Mouse (Mus musculus): Measurements from ENCODE around the gene Edaradd.

Gene Edaradd

DNA sequence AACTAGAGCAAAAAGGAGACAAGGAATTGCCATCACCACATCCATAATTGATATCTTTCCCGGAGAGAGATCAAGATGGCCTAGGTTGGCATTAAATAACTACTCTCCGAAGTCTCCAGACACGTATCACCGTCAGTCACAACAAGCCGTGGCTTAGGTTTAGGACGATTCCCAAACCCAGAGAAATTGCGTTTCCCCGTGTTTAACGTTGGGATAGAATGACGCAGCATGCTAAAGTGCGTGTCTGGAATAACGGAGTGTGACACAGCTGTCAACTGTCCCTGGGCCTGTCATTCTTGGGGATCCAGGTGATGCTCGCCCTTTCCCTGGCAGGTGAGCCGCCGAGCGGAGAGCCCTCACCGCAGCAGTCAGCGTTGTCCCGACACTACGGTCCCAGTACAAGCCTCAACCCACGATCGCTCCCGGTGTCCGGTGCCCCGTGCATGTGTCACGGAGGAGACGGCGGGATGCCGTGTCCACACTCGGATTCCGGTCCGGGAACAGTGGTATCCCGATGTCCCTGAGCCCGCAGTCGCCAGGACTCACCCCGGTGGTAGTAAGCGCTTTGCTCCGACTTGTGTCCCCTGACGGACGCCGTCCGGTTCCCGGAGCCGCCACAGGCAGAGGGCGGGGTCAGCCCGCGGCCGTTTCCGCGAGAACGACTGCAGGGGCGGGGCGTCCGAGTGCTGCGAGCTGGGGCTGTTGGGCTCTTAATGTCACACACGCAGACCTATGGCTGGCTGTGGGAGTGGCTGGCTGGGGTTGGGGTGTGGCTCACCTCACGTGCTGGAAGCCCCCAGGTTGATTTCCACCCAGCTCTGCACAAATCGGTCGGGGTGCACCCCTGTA is 59.1 kb downstream of the Edaradd start:
- DNase-seq (ENCODE audit: low spot score), result peak; percentile 73

DNA sequence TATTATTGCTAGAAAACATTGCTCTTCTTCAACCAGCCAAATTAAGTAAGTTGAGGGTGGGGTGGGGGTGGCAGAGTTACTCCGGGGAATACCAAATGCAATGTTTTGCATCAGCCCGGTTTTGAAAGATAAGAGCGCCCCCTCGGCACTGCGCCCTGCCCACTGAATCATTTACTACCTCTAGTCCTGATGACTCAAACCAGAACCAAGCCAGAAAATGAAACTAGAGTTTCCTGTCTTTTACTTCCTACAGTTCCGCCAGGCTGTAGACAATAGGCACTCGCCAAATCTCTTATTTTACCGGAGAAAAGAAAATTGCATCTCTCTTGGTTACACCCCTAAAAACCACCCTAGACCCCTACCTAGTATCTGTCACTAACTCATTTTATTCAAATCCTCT is 59.8 kb downstream of the Edaradd start:
- DNase-seq (ENCODE audit: low spot score), result peak; percentile 34

DNA sequence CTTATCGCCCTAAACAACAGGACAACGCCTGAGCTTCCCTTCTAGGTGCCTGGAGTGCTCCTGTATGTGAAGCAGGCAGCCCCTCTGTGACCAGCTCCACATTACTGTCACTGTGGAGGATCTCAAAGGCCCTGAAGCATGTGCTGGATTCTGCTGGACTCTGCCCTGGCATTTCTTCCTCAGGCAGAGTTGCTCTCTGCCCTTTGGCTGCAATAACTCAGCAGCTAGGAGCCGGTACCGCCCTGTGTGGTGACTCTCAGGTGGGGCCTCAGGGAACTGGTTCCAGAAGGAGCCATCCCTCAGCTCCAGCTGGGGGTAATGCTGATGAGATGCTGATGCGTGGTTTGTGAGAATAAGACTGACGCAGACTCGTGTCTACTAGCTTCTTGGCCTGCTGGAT is 63.5 kb downstream of the Edaradd start:
- no peak for DNase-seq (ENCODE audit: low spot score)

DNA sequence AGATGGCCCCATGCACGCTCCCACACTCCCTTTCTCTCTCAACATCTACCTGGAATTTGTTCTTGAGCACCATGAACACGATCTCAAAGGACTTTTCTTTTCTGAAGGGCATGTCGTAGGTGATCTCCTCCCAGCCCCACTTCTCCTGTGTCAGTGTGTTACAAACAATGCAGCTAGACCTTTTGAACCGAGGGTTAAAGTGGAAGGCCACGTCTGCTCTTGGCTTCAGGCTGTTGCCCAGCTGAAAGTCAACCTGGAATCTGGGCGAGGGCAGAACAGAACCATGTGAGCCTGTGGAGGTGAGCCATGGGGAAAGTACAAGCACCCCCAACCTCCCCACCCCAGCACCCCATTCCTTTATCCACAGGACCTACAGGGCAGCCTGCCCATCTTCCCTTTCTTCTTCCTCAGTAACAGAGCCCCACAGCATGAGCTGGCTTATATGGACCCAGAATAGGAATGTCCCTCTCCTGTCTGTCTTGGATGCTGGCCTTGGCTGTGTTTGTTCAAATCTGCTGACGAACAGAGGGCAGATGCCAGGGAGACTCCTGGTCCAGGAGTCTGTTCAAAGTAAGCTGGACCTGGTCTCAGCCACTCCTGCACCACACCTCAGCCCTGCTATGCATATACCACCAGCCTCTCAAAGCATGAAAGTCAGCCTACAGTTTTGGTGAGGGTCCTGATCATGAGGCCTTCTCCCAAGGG is 65.4 kb downstream of the Edaradd start:
- no peak for DNase-seq (ENCODE audit: low spot score)

DNA sequence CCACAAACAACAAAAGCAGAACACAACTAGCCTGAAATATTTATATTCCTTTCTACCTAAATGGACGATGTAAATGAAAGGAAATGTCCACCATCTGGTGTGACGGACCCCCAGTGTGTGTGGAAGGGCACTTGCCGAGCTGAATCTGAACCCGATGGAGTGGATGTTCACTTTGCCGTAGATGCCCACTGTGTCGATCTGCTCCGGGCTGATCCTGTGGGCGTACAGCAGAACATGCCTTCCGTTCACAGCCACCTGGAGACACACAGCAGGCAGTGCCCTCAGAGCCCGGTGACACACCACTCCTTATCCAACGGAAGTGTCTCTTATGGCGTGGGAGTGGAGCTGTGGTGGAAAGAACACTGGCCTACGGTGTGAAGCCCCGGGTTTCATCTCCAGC is 67.1 kb downstream of the Edaradd start:
- no peak for DNase-seq (ENCODE audit: low spot score)

DNA sequence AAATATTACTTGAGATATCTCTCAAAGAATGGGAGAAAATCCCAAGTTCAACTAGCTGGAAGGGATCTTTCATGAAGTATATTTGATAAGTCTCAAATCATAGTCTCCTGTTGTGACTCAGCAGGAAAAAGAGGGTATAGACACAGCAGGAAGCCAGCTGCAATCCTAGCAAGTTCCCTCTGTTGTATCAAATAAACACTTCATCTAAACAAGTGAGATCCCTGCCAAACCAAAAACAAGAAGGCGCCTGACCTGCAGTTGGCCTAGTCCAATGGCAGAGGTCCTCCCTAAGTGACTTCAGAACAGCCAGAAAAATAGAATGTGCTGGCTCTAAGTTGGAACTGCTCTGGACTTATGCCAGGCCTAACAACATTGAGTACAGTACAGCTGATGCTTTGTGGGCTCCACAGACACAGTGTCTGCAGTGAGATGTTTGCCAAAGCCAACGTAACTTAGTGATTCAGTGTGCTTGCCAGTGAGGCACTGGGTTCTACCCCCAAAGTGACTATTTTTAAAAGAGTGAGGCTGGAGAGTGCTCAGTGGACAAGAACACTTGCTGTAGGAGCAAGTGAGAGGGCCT is 78.1 kb downstream of the Edaradd start:
- DNase-seq (ENCODE audit: low spot score), result peak; percentile 21

DNA sequence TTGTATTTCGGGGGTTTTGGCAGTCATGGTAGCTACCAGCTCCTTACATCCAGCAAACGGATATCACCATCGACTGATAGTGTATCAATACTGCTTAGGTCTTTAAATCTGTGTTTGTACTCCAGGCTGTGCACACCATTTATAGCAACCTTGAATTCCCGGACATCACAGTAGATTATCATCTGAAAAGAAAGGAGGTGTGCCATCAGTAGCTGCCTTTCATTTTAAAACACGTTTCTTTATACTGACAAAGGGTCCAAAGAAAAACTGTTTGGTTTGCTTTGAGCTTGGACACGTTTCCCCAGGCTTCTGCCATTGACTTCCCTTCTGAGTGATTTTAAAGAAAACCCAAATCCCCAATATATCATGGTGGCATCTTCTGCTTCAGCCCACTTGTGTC is 79.4 kb downstream of the Edaradd start:
- DNase-seq (ENCODE audit: low spot score), result no peak

DNA sequence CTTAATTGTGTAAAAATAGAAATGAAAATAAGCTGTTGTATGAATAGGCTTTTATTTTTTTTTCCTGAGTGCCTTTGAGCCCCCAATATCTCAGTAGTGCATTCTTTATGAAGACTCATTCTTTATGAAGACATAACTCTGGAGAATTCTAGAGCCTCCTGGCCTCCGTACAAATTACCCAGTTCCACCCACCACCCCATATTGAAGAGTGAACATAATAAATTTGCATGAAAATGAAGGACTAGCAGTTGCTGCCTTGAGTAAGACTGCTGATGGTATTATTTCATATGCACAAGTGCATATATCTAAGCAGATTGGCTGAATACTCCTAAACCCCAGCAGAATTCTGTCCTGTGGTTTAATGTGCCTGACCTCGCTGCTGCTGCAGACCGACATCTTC is 80.7 kb downstream of the Edaradd start:
- DNase-seq (ENCODE audit: low spot score), result no peak

DNA sequence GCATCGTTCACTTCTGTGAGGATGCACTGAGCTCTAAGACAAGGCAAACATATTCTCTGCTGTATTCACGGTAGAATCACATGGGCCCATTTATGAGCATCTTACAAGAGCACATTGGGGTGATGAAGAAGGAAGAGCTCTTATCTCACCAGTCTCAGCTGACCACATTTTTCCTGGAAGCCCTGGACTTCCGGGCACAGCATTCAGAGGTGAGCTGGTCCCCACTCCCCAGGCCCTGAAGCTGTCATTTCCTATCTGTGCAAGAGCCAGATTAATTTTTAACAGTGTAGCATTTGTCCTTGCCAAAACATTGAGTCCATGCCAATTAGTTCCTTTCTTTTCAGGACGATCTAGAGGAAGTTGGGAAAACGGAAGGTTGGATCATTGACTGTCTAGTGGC is 86.4 kb downstream of the Edaradd start:
- DNase-seq (ENCODE audit: low spot score), result no peak

DNA sequence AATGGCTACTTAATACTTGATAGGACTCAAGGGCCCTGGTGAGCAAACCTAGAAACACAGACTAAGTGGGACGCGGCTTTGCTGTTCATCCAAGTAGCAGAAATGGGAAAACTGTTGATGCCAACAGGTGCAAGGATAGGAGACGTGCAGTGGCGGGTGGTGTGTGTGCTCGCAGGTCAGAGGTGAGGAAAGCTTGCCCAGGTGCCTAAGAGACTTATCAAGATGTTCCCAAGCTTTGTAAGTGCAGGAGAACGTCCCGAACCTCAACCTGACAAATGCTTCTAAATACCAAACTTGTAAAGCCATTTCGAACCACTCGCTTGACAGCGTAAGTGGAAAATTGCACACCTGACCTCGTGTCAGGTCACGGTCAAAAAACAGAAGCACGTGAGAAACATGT is 91.7 kb downstream of the Edaradd start:
- DNase-seq (ENCODE audit: low spot score), result no peak

Data from left cerebral cortex, adult 11 months (tissue).